Mouse (Mus musculus) layer of hippocampus, adult 2 months (tissue): ENCODE measurements at regions not wholly inside any gene's neighbourhood (a gene's known extent, or its start where the extent isn't known, plus 50 kb on each side); places are given as distances from the start of the nearest gene placed in this dataset.

Experiments
- DNase-seq, 2 experiments: peaks; one replicate each; pipeline ENCODE4 v3.0.0; 2022; ENCODE audit warnings: low spot score in 2 of 2
- H3K27ac ChIP-seq: fragments of 200-600 bp; 2 replicates; pipeline ENCODE4 v1.8.1; 2022
- H3K4me3 ChIP-seq: fragments of 200-600 bp; 2 replicates; pipeline ENCODE4 v1.8.1; 2022; ENCODE audit warnings: mild to moderate bottlenecking
- CTCF ChIP-seq: fragments of 200-600 bp; conservative IDR thresholded peaks from 2 replicates; pipeline ENCODE4 v1.8.1; 2022; ENCODE audit warnings: antibody characterized with exemption, mild to moderate bottlenecking, moderate library complexity

DNA sequence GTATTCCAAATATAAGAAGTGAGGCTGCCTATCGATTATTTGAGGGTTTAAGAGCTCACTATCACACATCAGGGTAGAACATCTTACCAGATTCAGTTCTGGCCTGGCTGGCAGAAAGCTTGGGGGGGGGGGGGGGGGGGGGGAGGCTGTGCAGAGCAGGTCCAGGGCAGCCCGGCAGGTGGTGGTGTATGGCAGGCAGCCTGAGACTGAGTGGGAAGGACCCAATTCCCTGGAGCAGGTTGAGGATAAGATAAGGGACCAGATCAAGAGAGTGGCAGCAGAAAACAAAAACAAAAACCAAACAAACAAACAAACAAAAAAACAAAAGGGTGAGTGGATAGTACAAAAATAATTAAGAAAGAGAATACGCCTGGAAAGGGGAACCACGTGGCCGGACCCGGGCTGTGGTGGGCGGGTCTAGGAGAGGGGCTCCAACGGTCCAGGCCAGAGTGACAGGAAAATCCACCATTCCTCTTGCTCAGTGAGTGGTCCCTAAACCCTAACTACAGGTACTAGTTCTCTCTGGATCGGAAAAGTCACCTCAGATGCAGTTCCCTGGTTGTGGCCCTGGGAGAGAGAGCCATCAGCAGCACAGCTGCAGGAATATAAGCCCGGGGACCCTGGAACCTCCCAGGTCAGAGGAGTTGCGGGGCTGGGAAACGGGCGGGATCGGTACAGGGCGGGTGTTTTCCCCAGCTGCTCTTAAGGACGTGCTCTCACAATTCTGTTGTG, 73.3 kb downstream of the Vmn2r112 start:
- no peak for DNase-seq
- H3K27ac ChIP-seq: no peak overlapping the region
- H3K4me3 ChIP-seq: peak overlapping the region; percentile 39
- TF ChIP-seq CTCF: no peak
